Mouse (Mus musculus): ENCODE results near the gene Gm20878. TPM values are rescaled to one million over a fixed set of nuclear protein-coding genes. Genes with fewer than 3 reads are reported as not detected.
"Not testable (repeated sequence)": the region's sequence is repeated elsewhere in the genome, so short reads cannot be mapped to it uniquely, and the experiment has no call there.

Gm20878 gene
- 10 to 100 TPM; 52.3 to 67.4 TPM for total RNA-seq (2021)

GRCm38 (mm10) chr4:41941272-41941671, at the start of gene Gm20878:
Gene Gm20878 (plus strand): TSS chr4:41941572.
- DNase-seq (ENCODE audit: low spot score in 2 of 2); intact Hi-C loops (cut with DNase I): not testable (repeated sequence)

- DNase-seq (ENCODE audit: low spot score in 2 of 2); intact Hi-C loops (cut with DNase I): not testable (repeated sequence)
Observed at GRCm38 (mm10) chr4:41903310-41903709, 38.1 kb upstream of the Gm20878 start, which contains the start of gene Gm21541. Gene Gm21541 (plus strand): TSS chr4:41903610.

GRCm38 (mm10) chr4:41965758-41966157, 24.4 kb downstream of the Gm20878 start, which contains the start of gene Fam205a4:
Gene Fam205a4 (plus strand): TSS chr4:41966058.
- intact Hi-C loops (cut with DNase I); DNase-seq (ENCODE audit: low spot score in 2 of 2): not testable (repeated sequence)

Other genes starting within 250 kb of the Gm20878 start
- 100 to 1,000 TPM; 106 to 115 TPM for gene Cntfr, start 244.5 kb upstream of the Gm20878 start, total RNA-seq (2021)
- 10 to 100 TPM; 35.6 to 39.2 TPM for gene Il11ra1, start 241.6 kb upstream of the Gm20878 start, total RNA-seq (2021)
- gene Rpp25l, start 228.0 kb upstream of the Gm20878 start, total RNA-seq (2021): 10 to 100 TPM; 27.8 to 33.2 TPM
- 100 to 1,000 TPM; 159 to 187 TPM for gene Dctn3, start 218.4 kb upstream of the Gm20878 start, total RNA-seq (2021)
- under 1 TPM in 1 of 2 experiments, not detected in 1; 0.36 TPM for gene Arid3c, start 210.4 kb upstream of the Gm20878 start, total RNA-seq (2021)
- gene Galt, start 186.3 kb upstream of the Gm20878 start, total RNA-seq (2021): 10 to 100 TPM; 81.0 to 94.7 TPM
- 10 to 100 TPM; 54.3 to 57.7 TPM for gene Sigmar1, start 185.4 kb upstream of the Gm20878 start, total RNA-seq (2021)
- 100 to 1,000 TPM; 244 to 288 TPM for gene Ccl27a, start 167.3 kb upstream of the Gm20878 start, total RNA-seq (2021)
- not detected for gene Gm21541, start 38.0 kb upstream of the Gm20878 start, total RNA-seq (2021)
- 1 to 10 TPM; 5.1 to 5.6 TPM for gene Fam205a4, start 24.5 kb downstream of the Gm20878 start, total RNA-seq (2021)
- 1 to 10 TPM; 5.7 to 5.8 TPM for gene Gm21093, start 93.2 kb downstream of the Gm20878 start, total RNA-seq (2021)
- gene Gm3893, start 149.6 kb downstream of the Gm20878 start, total RNA-seq (2021): not detected
- 10 to 100 TPM; 28.7 to 36.9 TPM for gene Gm13304, start 173.2 kb downstream of the Gm20878 start, total RNA-seq (2021)
- gene Gm13306, start 211.9 kb downstream of the Gm20878 start, total RNA-seq (2021): 10 to 100 TPM; 33.6 to 54.7 TPM
- 1 to 10 TPM; 1.0 to 1.1 TPM for gene Gm13305, start 227.0 kb downstream of the Gm20878 start, total RNA-seq (2021)

Measured in left cerebral cortex, postnatal 36 days (tissue).